Mouse (Mus musculus) natural killer cell, adult 2 months (primary cell): Measurements from ENCODE around the gene Mall.

Experiments
- DNase-seq, 2 experiments: peaks; one replicate each; pipeline ENCODE4 v3.0.0; 2022; ENCODE audit warnings: low spot score in 2 of 2

Mall gene

DNA sequence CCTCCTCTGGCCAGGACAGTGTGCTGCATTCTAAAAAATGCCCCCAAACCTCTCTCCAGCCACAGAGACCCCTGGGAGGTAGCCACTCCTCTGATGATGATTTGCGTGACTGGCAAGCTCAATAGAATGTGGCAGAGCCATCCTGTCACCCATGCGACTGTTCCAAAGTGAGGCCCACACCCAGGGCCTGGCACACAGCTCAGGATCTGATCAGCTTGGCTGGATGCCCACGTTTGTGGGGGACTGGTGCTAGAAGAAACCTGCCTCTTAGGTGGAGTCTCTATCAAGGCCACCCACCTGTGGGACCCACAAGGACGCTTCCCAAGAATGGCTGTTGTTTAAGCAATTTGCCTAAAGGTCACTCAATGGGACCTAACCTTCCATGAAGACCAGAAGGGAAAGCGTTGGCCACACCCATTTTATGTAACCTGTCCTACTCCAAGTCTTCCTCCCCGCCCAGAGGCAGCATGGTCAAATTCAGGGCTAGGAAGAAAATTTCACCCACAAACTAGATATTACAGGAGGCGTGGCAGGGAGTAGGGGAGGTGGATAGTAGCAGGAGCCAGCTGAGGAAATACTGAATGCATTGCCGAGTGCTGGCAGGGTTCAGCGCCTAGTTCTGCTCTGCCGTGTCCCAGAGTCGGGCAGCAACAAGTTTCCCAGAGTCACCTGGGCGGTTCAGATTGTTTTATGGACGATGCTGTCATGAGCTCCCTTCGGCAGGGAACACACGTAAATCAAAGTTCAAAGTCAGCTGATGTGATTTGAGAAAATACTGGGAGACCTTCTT, 876 bp downstream of the Mall start:
- no peak for DNase-seq

DNA sequence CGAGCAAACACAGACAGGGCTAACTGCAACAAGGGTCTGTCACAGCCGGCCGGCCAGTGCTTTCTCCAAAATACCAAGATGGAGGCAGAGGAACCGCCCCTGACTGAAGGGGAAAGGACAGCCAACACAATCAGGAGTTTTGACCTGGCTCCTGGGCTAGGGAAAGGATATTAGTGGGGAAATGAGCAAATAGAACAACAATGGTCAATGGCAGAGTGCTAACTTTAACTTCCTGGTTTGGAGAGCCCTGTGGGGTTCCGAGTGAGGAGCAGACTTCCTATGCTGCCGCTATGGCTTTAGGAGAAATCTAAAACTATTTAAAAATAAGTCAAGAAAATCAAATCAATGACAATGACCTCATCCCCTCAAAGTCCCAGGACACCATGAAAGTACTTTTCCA, 1.6 kb downstream of the Mall start:
- DNase-seq, result no peak

DNA sequence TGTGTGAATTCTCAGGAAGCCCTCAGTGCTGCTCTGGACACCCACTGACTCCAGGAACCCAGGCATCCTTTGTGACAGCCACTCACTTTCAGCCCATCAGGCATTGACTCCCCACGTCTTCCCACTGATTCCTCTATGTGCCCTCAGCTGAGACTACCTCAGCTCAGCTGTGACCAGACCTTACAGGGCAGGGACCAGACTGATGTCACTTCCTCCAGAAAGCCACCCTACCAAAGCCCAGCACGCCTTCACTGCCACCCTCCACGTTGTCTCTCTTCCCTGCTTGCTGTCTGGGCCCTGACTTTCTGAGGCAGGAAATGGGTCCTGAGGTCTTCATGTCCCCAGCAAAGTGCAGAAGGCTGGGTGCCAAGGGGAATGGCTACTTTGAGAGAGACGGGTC, 6.5 kb downstream of the Mall start:
- no peak for DNase-seq

- peak; percentile 14 to 48 for DNase-seq
These were observed 7.4 kb downstream of the Mall start for GRCm38 (mm10) chr2:127722176-127722892.

- peak in 1 of 2 experiments; percentile 26 for DNase-seq
These were observed 10.8 kb downstream of the Mall start for GRCm38 (mm10) chr2:127718839-127719468.

DNA sequence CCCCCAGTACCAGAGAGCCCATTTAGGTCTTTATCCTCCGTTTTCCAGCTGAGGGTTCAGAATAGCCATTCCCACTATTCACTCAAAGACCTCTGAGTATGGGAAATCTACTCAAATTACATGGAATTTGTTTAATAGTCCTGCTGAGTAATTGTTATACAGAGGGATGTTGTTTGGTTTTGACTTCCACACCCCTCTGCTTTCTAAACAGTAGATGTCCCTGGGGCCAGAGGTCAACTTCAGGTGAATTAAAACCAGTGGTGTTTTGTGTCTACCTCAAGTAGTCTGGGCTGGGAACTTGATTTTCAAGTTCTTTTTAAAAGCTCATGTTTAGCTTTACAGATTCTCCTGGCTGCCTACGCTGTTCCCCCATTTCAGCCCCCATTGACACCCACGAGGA, 15.0 kb downstream of the Mall start:
- DNase-seq, result no peak

DNA sequence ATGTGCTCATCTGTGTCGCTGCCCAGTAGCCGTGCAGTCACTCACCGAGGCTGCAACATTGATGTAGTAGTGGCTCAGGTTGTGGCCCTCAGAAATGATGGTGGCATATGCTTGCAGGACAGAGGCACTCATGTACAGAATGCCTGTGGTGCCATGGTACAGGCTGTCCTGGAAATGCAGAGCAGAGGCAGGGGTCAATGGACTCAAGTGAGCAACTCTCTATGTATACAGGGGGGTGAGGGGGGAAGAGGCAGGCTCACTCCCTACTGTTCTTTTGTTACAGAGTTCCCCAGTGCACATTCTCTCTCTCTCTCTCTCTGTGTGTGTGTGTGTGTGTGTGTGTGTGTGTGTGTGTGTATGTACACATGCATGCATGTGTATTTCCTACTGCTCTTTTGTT, 20.9 kb downstream of the Mall start:
- no peak for DNase-seq

GRCm38 (mm10) chr2:127708060-127708459, 21.7 kb downstream of the Mall start:
- DNase-seq, result no peak

DNA sequence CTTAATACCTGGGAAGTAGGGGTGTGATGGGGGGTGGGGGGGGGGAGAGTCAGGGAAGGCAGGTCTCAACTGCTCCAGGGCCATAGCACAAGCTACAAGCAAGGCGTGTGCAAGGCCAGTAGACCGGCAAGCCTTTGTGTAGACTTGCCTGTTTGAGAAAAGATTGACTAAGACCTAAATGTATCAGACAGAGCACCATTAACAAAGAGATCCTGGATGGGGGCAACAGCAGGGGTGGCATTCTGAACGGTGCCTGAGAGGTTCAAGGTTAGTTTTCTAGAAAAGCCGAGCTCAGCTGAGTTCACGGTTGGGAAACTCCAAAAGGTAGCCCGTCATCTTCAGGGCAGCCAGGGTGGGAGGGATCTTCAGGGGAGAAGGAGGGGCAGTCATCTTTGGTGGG, 24.5 kb downstream of the Mall start:
- no peak for DNase-seq

DNA sequence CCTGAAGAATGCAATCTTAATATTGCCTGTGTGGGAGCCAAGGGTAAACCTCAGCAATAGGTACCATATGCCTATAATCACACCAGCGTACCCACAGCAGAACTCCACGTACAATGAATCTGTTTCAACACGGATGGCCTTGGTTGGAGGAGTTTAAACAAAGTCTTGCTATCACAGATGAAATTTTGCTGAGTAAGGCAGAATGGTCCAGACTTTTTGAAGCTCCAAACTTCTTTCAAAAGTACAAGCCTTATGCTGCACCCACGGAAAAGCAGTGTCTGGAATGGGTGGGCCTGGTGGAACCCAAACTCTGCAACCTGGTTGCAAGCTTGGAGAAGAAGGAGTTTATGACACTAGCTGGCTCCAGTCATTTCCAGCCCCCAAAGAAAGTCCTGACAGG, 40.5 kb downstream of the Mall start:
- no peak for DNase-seq

DNA sequence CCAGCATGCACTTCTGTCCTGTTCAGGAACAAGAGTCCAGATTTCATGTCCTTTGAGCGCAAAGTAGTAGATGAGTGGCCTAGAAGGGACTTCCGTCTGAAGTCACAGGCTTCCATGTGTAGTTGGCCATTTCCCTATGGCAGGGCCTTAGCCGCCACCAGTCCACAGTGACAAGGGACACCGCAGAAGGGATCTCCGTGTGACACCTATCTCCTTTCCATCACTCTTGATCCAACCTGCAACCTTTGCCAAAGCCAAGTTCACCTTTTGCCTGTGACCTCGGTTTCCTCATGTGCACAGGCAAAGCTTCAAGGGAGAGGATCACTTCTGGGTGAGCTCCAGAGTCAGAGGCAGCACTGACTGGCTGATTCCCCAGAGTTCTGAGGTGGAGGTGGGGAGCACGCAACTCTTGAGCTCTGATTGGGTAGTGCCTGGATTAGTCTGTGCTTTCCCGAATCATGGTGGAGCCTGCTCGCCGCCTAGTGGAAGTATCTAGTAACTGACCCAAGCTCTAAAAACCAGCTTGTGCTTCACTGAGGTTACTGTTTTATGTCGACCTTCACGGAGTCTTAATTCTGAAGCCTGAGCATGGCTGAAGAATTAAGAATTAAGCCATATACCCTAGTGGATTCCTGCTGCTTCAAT, 45.9 kb downstream of the Mall start:
- DNase-seq, result peak; percentile 7 to 50

- no peak for DNase-seq
These were observed 61.8 kb downstream of the Mall start for GRCm38 (mm10) chr2:127667843-127668506.

- DNase-seq, result no peak
These were observed 62.7 kb downstream of the Mall start for GRCm38 (mm10) chr2:127667015-127667414.

GRCm38 (mm10) chr2:127662708-127663107, 67.0 kb downstream of the Mall start:
- DNase-seq, result no peak

GRCm38 (mm10) chr2:127656086-127656720, 73.5 kb downstream of the Mall start, which contains the start of gene Mal:
TSS of gene Mal (minus strand) at chr2:127656695.
- DNase-seq, result no peak

DNA sequence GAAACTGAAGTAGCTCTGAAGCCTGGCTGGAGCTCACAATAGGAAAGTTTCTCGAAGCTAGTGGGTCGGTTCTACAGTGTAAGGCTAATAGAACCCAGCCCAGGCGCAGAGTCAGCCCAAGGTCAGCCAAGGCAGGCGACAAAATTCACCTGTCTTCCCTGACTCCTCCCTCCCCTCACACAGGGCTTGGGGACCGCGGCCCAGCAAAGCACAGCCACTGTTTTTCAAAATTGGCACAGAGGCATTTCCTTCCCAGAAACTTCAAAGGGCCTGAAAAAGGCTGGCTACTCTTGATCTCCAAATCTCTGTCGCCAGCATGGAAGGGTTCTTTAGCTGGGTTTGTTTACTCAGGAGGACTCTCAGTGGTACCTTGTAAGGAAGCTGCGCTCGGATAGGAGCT, 74.3 kb downstream of the Mall start:
- DNase-seq, result no peak

DNA sequence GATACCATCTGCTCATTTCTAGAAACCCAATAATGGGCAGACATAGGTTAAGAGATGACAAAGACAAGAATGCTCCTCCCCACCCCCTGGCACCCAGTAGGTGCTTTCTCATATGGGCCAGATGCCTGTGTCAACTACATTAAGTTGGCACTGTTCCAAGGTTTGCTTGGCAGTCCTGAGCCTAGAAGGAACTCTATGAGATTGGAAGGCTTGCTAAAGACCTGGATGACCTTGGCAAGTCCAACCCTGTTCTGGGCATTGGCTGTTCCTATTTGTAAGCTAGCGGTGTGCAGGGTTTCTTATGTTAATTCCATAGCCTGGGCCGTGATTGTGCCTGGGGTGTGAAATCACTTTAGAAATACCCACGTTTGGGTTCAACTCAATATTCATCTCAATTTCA, 74.9 kb downstream of the Mall start:
- no peak for DNase-seq
